Comparison of ENCODE assay signal across 23 mouse cellular contexts in genomic region chr9:40547876-40548275, GRCm38 (mm10). TPM values are rescaled to one million over a fixed set of nuclear protein-coding genes. Genes with fewer than 3 reads are reported as not detected.
A peak's percentile ranks its signal among the peaks of the same experiment; 100 is the strongest.
DNase-seq lines count a peak whose midpoint lies in the region; ATAC-seq lines count a peak whose summit lies in the region.
"Had no signal": no experiment of that assay in that cellular context is flagged by ENCODE, and none has a peak within 500 bp of the region (broad histone marks: within the 10 kb centered on the region; RNA-seq: fewer than 3 reads in every experiment).

No protein-coding gene starts in this region.

- peaks cover 11% of the 10 kb centered on the region; the same call in 1 of the 2 replicates for H3K4me1 ChIP-seq in heart, embryonic 10.5 days
- peaks cover 8% of the 10 kb centered on the region for H3K4me1 ChIP-seq in heart, embryonic 15.5 days (replicated peaks)
- H3K4me1 ChIP-seq: embryonic facial prominence, embryonic 15.5 days; forebrain, embryonic 10.5 days; forebrain, embryonic 12.5 days had no signal

- peak overlapping the region; percentile 10; the same call in 1 of the 2 replicates for H3K4me2 ChIP-seq in heart, embryonic 15.5 days
- H3K4me2 ChIP-seq: embryonic facial prominence, embryonic 13.5 days; embryonic facial prominence, embryonic 15.5 days; forebrain, embryonic 12.5 days had no signal

- H3K9ac ChIP-seq in heart, embryonic 15.5 days, result no peak overlapping the region
- H3K9ac ChIP-seq: embryonic facial prominence, embryonic 13.5 days; embryonic facial prominence, embryonic 15.5 days; forebrain, embryonic 12.5 days had no signal

- H3K27ac ChIP-seq in heart, embryonic 10.5 days, result 0 out of 2 replicates have a peak overlapping the region, but pooled peaks have one; percentile 17
- H3K27ac ChIP-seq in heart, embryonic 15.5 days, result no peak overlapping the region
- H3K27ac ChIP-seq: embryonic facial prominence, embryonic 13.5 days; embryonic facial prominence, embryonic 15.5 days; forebrain, embryonic 10.5 days; forebrain, embryonic 12.5 days had no signal

- no peak overlapping the region for H3K4me3 ChIP-seq in heart, embryonic 10.5 days
- H3K4me3 ChIP-seq in heart, embryonic 15.5 days, result no peak overlapping the region
- H3K4me3 ChIP-seq: embryonic facial prominence, embryonic 13.5 days; embryonic facial prominence, embryonic 15.5 days; erythroblast, embryonic 14.5 days; forebrain, embryonic 10.5 days; forebrain, embryonic 12.5 days had no signal

- WGBS in heart, embryonic 10.5 days, result 85% methylated on average over 5 of the region's 5 CpGs
- 83% methylated on average over 5 of the region's 5 CpGs for WGBS in heart, embryonic 15.5 days

- intact Hi-C loops in heart, postnatal 25 days (cut with DNase I), result no loop called here

- H3K36me3 ChIP-seq in heart, embryonic 10.5 days, result no peaks in the 10 kb centered on the region
- H3K36me3 ChIP-seq in heart, embryonic 15.5 days, result no peaks in the 10 kb centered on the region
- H3K36me3 ChIP-seq: embryonic facial prominence, embryonic 13.5 days; embryonic facial prominence, embryonic 15.5 days; forebrain, embryonic 10.5 days; forebrain, embryonic 12.5 days had no signal

- no peak for DNase-seq in heart, embryonic 10.5 days (ENCODE audit: low spot score)
- DNase-seq in heart, postnatal 25 days (ENCODE audit: low spot score), result no peak
- no peak for DNase-seq in heart, postnatal 4 days
- no peak for DNase-seq in neural tube, embryonic 10.5 days (ENCODE audit: extremely low spot score, low spot score)
- DNase-seq: adrenal gland, postnatal 10 days; adrenal gland, postnatal 25 days; cerebellum, adult 11 months; cerebellum, adult 18-20 months; cerebellum, adult 8-10 months; cerebellum, adult 9-11 months; cerebellum, postnatal 14 days; cerebellum, postnatal 36 days; embryo, embryonic 11 days had no signal

- H3K27me3 ChIP-seq in heart, embryonic 10.5 days (ENCODE audit: insufficient read depth, poor library complexity, severe bottlenecking), result no peaks in the 10 kb centered on the region
- H3K27me3 ChIP-seq in heart, embryonic 15.5 days, result no peaks in the 10 kb centered on the region
- H3K27me3 ChIP-seq: embryonic facial prominence, embryonic 13.5 days; embryonic facial prominence, embryonic 15.5 days; forebrain, embryonic 12.5 days had no signal

- no peak for ATAC-seq in heart, embryonic 15.5 days (replicated peaks; ENCODE audit: insufficient number of reproducible peaks, insufficient read depth, low FRiP score, low read depth)
- ATAC-seq in granulocyte monocyte progenitor cell, adult 5-6 weeks (replicated peaks; ENCODE audit: poor library complexity, severe bottlenecking), result peak; percentile 56; the same call in 1 of the 2 replicates
- peak; percentile 46 for ATAC-seq in megakaryocyte progenitor cell, adult 5-6 weeks (replicated peaks; ENCODE audit: poor library complexity)
- ATAC-seq: forebrain, embryonic 14.5 days had no signal

- H3K9me3 ChIP-seq in heart, embryonic 10.5 days, result no peaks in the 10 kb centered on the region
- no peaks in the 10 kb centered on the region for H3K9me3 ChIP-seq in heart, embryonic 15.5 days (replicated peaks)
- H3K9me3 ChIP-seq: embryonic facial prominence, embryonic 13.5 days; embryonic facial prominence, embryonic 15.5 days; forebrain, embryonic 10.5 days; forebrain, embryonic 12.5 days had no signal

RNA-seq across cellular contexts. Expression of gene Gramd1b, which starts 16.7 kb away (rescaled TPM):
- 5.0 and 10.1 TPM in 2 replicates for polyA plus RNA-seq in heart, embryonic 10.5 days (2016; fragmentation: Nextera tagmentation; extraction: Ambion mirVana)
- total RNA-seq in heart, postnatal 25 days (2021), result 10 to 100 TPM; 19.1 to 20.2 TPM
- polyA plus RNA-seq in heart, embryonic 15.5 days (2015; fragmentation: Nextera tagmentation; extraction: Ambion mirVana), result 5.7 TPM in 2 replicates
- 10 to 100 TPM; 11.7 to 12.9 TPM for total RNA-seq in heart, postnatal 4 days (2021)
- 18.5 and 25.8 TPM in 2 replicates for total RNA-seq in granulocyte monocyte progenitor cell, adult 5-6 weeks (2014; fragmentation: Nextera tagmentation)
- 5.3 and 8.1 TPM in 2 replicates for total RNA-seq in granulocyte monocyte progenitor cell, adult 5-6 weeks (2017)
- 12.2 and 15.1 TPM in 2 replicates for total RNA-seq in megakaryocyte progenitor cell, adult 5-6 weeks (2015)
- 6.7 and 15.5 TPM in 2 replicates for total RNA-seq in megakaryocyte progenitor cell, adult 5-6 weeks (2017)
- total RNA-seq: MEL had no signal
